Mouse (Mus musculus) liver, embryonic 14.5 days (tissue): ENCODE measurements at regions not wholly inside any gene's neighbourhood (a gene's known extent, or its start where the extent isn't known, plus 50 kb on each side); places are given as distances from the start of the nearest gene placed in this dataset.

Experiments used
- CTCF ChIP-seq: IDR thresholded peaks from 2 replicates; pipeline ENCODE4 v1.5.1; 2016; ENCODE audit warnings: antibody characterized with exemption, low read depth, control low read depth
- EP300 ChIP-seq: IDR thresholded peaks from 2 replicates; pipeline ENCODE4 v1.6.1; 2016; ENCODE audit warnings: antibody characterized with exemption, low read depth

DNA sequence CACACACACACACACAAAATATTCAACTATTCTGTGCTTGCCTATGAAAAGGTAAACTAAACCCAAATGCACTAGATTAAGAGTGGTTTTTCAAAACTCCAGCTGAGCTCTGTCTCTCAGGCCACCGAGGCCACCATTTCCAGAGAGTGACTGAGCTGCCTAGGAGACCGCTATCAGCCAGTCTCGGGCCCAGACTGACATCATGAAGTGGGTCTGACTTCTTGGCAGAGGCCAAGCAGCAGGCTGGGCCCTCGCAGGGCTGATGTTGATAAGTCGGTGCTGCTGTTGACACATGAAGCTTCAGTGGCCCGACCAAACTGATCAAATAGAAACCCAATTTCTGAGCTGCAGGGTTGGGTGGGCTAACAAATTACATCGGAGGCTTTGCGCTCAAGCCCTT, 302.2 kb upstream of the Prox1 start:
- TF ChIP-seq EP300: no peak
- TF ChIP-seq CTCF: no peak
